9 mouse cellular contexts compared by ENCODE assay signal in the genomic region with DNA sequence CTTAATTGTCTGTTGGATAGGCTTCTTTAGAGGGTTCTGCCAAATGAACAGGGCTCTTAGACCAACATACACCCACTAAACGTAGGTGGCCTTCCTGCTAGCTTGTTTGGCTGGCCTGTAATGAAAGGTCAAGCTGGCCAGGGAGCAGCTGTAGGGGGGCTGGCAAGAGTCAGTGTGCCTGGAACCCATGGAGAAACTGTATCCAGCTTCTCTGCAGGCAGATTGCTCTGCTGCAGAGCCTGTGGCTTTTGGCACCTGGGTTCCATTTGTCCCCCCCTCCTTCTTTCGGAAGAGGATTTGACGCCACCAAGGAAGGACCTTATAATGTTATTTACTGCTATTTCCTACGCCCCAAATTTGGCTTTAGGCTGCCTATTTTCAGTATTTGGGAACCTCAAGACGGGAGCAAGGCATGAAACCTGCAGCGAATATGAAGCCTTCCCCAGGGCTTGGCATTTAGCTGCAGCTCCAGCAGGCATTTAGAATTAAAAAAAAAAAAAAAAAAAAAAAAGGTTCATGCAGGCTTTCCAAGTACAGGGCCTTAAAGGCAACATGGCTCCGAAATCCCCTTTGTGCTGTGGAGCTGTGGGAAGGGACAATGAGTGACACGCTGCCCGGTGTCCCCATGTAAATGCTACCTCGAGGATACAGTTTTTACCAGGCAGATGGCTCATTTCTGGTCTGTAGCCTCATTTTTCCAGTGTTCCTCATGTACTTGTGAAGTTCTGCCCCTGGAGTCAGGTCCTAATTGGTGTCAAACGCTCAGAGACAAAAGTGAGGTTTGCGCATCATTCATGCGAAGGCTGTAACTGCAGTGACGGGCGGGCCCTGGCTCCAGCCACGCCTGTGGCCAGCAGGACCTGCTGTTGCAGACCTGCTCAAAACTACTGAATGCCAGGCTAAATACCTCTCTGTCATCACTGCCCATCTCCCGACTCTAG.
DNase-seq lines count a peak whose midpoint lies in the region; ATAC-seq and TF ChIP-seq lines count a peak whose summit lies in the region.
"Had no signal": no experiment of that assay in that cellular context is flagged by ENCODE, and none has a peak within 500 bp of the region (broad histone marks: within the 10 kb centered on the region; RNA-seq: fewer than 3 reads in every experiment).

No protein-coding gene starts in this region.

- no peak overlapping the region for H3K4me2 ChIP-seq in intestine, embryonic 14.5 days (ENCODE audit: low read length)
- H3K4me2 ChIP-seq in intestine, postnatal 0 days (replicated peaks; ENCODE audit: low read depth): no peak overlapping the region
- no peak overlapping the region for H3K4me2 ChIP-seq in forebrain, embryonic 12.5 days
- no peak overlapping the region for H3K4me2 ChIP-seq in limb, embryonic 15.5 days

- no peak for TF ChIP-seq CTCF in intestine, postnatal 0 days (IDR thresholded peaks at IDR 0.05; ENCODE audit: low read depth)
- TF ChIP-seq CTCF in cerebellum, adult 2 months (IDR thresholded peaks at IDR 0.05; ENCODE audit: borderline replicate concordance, insufficient read depth, low read depth, low read length): no peak

- H3K9ac ChIP-seq in intestine, embryonic 14.5 days (ENCODE audit: low read length): no peak overlapping the region
- H3K9ac ChIP-seq in intestine, postnatal 0 days (ENCODE audit: low read depth, low read length): no peak overlapping the region
- no peak overlapping the region for H3K9ac ChIP-seq in forebrain, embryonic 12.5 days
- no peak overlapping the region for H3K9ac ChIP-seq in limb, embryonic 15.5 days
- H3K9ac ChIP-seq: liver, embryonic 14.5 days had no signal

- no peak for TF ChIP-seq POLR2A in cerebellum, adult 2 months (IDR thresholded peaks at IDR 0.05; ENCODE audit: borderline replicate concordance, insufficient read depth, low read length)

- no peak for DNase-seq in intestine, embryonic 14.5 days (ENCODE audit: low spot score)
- DNase-seq in cerebellum, adult 2 months: peak; percentile 55 to 65
- no peak for DNase-seq in embryo, embryonic 10.5 days (ENCODE audit: low spot score)
- DNase-seq in adrenal gland, adult 8-10 months: no peak
- no peak for DNase-seq in frontal cortex, postnatal 25 days (ENCODE audit: low spot score in 2 of 2)

- peaks cover 7% of the 10 kb centered on the region; the same call in 1 of the 2 replicates for H3K9me3 ChIP-seq in intestine, embryonic 14.5 days (ENCODE audit: control insufficient read depth, low read length)
- H3K9me3 ChIP-seq in intestine, postnatal 0 days (ENCODE audit: control insufficient read depth): no peaks in the 10 kb centered on the region
- no peaks in the 10 kb centered on the region for H3K9me3 ChIP-seq in forebrain, embryonic 12.5 days
- H3K9me3 ChIP-seq in limb, embryonic 15.5 days: no peaks in the 10 kb centered on the region

- H3K4me3 ChIP-seq in intestine, embryonic 14.5 days (ENCODE audit: low read depth, low read length): no peak overlapping the region
- H3K4me3 ChIP-seq in intestine, postnatal 0 days (ENCODE audit: low read depth, low read length): no peak overlapping the region
- H3K4me3 ChIP-seq in cerebellum, adult 2 months (replicated peaks; ENCODE audit: insufficient read depth, low read depth, low read length): no peak overlapping the region
- no peak overlapping the region for H3K4me3 ChIP-seq in forebrain, embryonic 12.5 days (replicated peaks)
- H3K4me3 ChIP-seq in limb, embryonic 15.5 days: no peak overlapping the region

- ATAC-seq in intestine, embryonic 14.5 days (replicated peaks; ENCODE audit: low FRiP score, low TSS enrichment, low read depth): no peak
- ATAC-seq in intestine, postnatal 0 days: no peak
- peak; percentile 40; the same call in 1 of the 2 replicates for ATAC-seq in forebrain, embryonic 12.5 days (ENCODE audit: low FRiP score)
- no peak for ATAC-seq in limb, embryonic 15.5 days (ENCODE audit: insufficient number of reproducible peaks, low FRiP score, low TSS enrichment, low read depth)

- H3K27me3 ChIP-seq in intestine, embryonic 14.5 days (replicated peaks; ENCODE audit: control insufficient read depth, insufficient read depth, low read length): no peaks in the 10 kb centered on the region
- H3K27me3 ChIP-seq in intestine, postnatal 0 days (replicated peaks; ENCODE audit: control insufficient read depth, insufficient read depth, low read length): no peaks in the 10 kb centered on the region
- no peaks in the 10 kb centered on the region for H3K27me3 ChIP-seq in cerebellum, adult 2 months (ENCODE audit: control insufficient read depth, insufficient read depth, low read length)
- H3K27me3 ChIP-seq in forebrain, embryonic 12.5 days: no peaks in the 10 kb centered on the region
- H3K27me3 ChIP-seq in limb, embryonic 15.5 days: no peaks in the 10 kb centered on the region

- peaks cover 17% of the 10 kb centered on the region for H3K4me1 ChIP-seq in intestine, embryonic 14.5 days (replicated peaks; ENCODE audit: control insufficient read depth, insufficient read depth, low read length)
- peaks cover 3% of the 10 kb centered on the region; the same call in 1 of the 2 replicates for H3K4me1 ChIP-seq in intestine, postnatal 0 days (replicated peaks; ENCODE audit: control insufficient read depth, insufficient read depth, low read length)
- peaks cover 43% of the 10 kb centered on the region for H3K4me1 ChIP-seq in cerebellum, adult 2 months (ENCODE audit: control insufficient read depth, insufficient read depth, low read length)
- peaks cover 43% of the 10 kb centered on the region for H3K4me1 ChIP-seq in forebrain, embryonic 12.5 days
- H3K4me1 ChIP-seq in limb, embryonic 15.5 days: peaks cover 28% of the 10 kb centered on the region

- no peaks in the 10 kb centered on the region for H3K36me3 ChIP-seq in intestine, embryonic 14.5 days (ENCODE audit: control insufficient read depth, insufficient read depth, low read length)
- H3K36me3 ChIP-seq in intestine, postnatal 0 days (ENCODE audit: control insufficient read depth, insufficient read depth): no peaks in the 10 kb centered on the region
- H3K36me3 ChIP-seq in forebrain, embryonic 12.5 days (replicated peaks): no peaks in the 10 kb centered on the region
- H3K36me3 ChIP-seq in limb, embryonic 15.5 days: no peaks in the 10 kb centered on the region

- 80% methylated on average over 17 of the region's 17 CpGs for WGBS in intestine, embryonic 14.5 days
- 86% methylated on average over 17 of the region's 17 CpGs for WGBS in intestine, postnatal 0 days
- 42% methylated on average over 17 of the region's 17 CpGs for WGBS in cerebellum, adult 2 months
- 69% methylated on average over 17 of the region's 17 CpGs for WGBS in forebrain, embryonic 12.5 days
- 73% methylated on average over 17 of the region's 17 CpGs for WGBS in limb, embryonic 15.5 days

- peak overlapping the region; percentile 67; the same call in 1 of the 2 replicates for H3K27ac ChIP-seq in intestine, embryonic 14.5 days (ENCODE audit: low read depth)
- H3K27ac ChIP-seq in intestine, postnatal 0 days (ENCODE audit: low read depth, low read length): no peak overlapping the region
- H3K27ac ChIP-seq in cerebellum, adult 2 months (ENCODE audit: insufficient read depth, low read length): 0 out of 2 replicates have a peak overlapping the region, but pooled peaks have one; percentile 31
- peak overlapping the region; percentile 84 for H3K27ac ChIP-seq in forebrain, embryonic 12.5 days
- H3K27ac ChIP-seq in limb, embryonic 15.5 days: peak overlapping the region; percentile 71; the same call in 1 of the 2 replicates
- H3K27ac ChIP-seq: liver, embryonic 14.5 days had no signal

Comparison
In these comparisons a context has a peak if more than half of its experiments do, and no peak if none do; other contexts are left out.
1. DNase-seq: peak in cerebellum, adult 2 months (2 of 2); none in intestine, embryonic 14.5 days (single experiment), embryo, embryonic 10.5 days (single experiment), adrenal gland, adult 8-10 months (single experiment) and frontal cortex, postnatal 25 days (0 of 2).